Mouse (Mus musculus): ENCODE data around the gene Bcs1l.

Gene Bcs1l

GRCm38 (mm10) chr1:74626076-74626475, 38.0 kb downstream of the Bcs1l start:
- ChIA-PET CTCF (no interaction called here), POLR2A (interaction anchor here in 1 of 4 experiments (1.0 kb wide), 1 partner anchor 69 kb away, joined by 3 read pairs; no protein-coding TSS in a partner anchor)

- POLR2A ChIA-PET: interaction anchor here in 2 of 4 experiments (0.5 to 0.9 kb wide), 2 partner anchors 9 to 26 kb away, joined by 3 to 4 read pairs; partner anchors contain the start of genes Rnf25 (in 1 of the 2) and Stk36 (in 1 of the 2)
- CTCF ChIA-PET: interaction anchor here in 2 of 4 experiments (0.6 kb wide), 2 partner anchors 179 to 267 kb away, joined by 3 read pairs; no protein-coding TSS in a partner anchor
Measured at GRCm38 (mm10) chr1:74628001-74628400, 39.9 kb downstream of the Bcs1l start.

- CTCF ChIA-PET: interaction anchor here in 2 of 4 experiments (0.6 to 2.1 kb wide), 3 partner anchors 11 to 204 kb away, joined by 3 to 7 read pairs (median 5); no protein-coding TSS in a partner anchor
- POLR2A ChIA-PET: interaction anchor here in 2 of 4 experiments (0.6 to 2.0 kb wide), 5 partner anchors 32 to 126 kb away, joined by 3 to 5 read pairs (median 4); no protein-coding TSS in a partner anchor
Measured at GRCm38 (mm10) chr1:74632734-74633133, 44.6 kb downstream of the Bcs1l start.
